Mouse (Mus musculus) limb, embryonic 13.5 days (tissue): Measurements from ENCODE around the gene Rasgrf1. TPM values are rescaled to one million over a fixed set of nuclear protein-coding genes. Genes with fewer than 3 reads are reported as not detected.
"Not testable (repeated sequence)": the region's sequence is repeated elsewhere in the genome, so short reads cannot be mapped to it uniquely, and the experiment has no call there.

Source experiments
- ATAC-seq: fragments of 200-750 bp; cut with Nextera tagmentation; 2 replicates; pipeline ENCODE4 v1.8.0; 2017; ENCODE audit warnings: low read depth, moderate number of reproducible peaks, moderate TSS enrichment; ENCODE audit not compliant: low FRiP score
- H3K27ac ChIP-seq: fragments of 300-500 bp; sonication (generic); 2 replicates; pipeline ENCODE4 v1.5.1; 2015; ENCODE audit warnings: inconsistent platforms, mild to moderate bottlenecking, moderate library complexity
- H3K27me3 ChIP-seq: fragments of 300-500 bp; sonication (generic); 2 replicates; pipeline ENCODE4 v1.6.1; 2015; ENCODE audit warnings: mild to moderate bottlenecking, inconsistent platforms
- H3K36me3 ChIP-seq: fragments of 300-500 bp; sonication (generic); 2 replicates; pipeline ENCODE4 v1.6.1; 2015; ENCODE audit warnings: inconsistent platforms, mild to moderate bottlenecking, moderate library complexity
- H3K4me1 ChIP-seq: fragments of 300-500 bp; sonication (generic); 2 replicates; pipeline ENCODE4 v1.6.1; 2015; ENCODE audit warnings: inconsistent platforms
- H3K4me2 ChIP-seq: fragments of 300-500 bp; sonication (generic); replicated peaks from 2 replicates; pipeline ENCODE4 v1.6.1; 2015; ENCODE audit warnings: inconsistent platforms, mild to moderate bottlenecking, moderate library complexity
- H3K4me3 ChIP-seq: fragments of 300-500 bp; sonication (generic); 2 replicates; pipeline ENCODE4 v1.5.1; 2015; ENCODE audit warnings: moderate library complexity, mild to moderate bottlenecking, inconsistent platforms
- H3K9ac ChIP-seq: fragments of 300-500 bp; sonication (generic); 2 replicates; pipeline ENCODE4 v1.6.1; 2015; ENCODE audit warnings: mild to moderate bottlenecking, inconsistent platforms
- H3K9me3 ChIP-seq: fragments of 300-500 bp; sonication (generic); 2 replicates; pipeline ENCODE4 v1.6.1; 2016; ENCODE audit warnings: inconsistent platforms
- WGBS: fragments of 180-500 bp; shearing (Covaris S2); methylation state at CpG from one replicate; pipeline ENCODE4 v1.1.7; 2015; 5-methylcytosine and 5-hydroxymethylcytosine counted together
- polyA plus RNA-seq: library from polyadenylated mRNA; unstranded; fragments of >200 nt; fragmentation: Nextera tagmentation; extraction: Ambion mirVana; gene quantifications from 2 replicates; pipeline ENCODE4 v1.2.1, GENCODE M21; 2015

The Rasgrf1 gene
- polyA plus RNA-seq, 1 experiment from 2014 or later, result 0.34 TPM

DNA sequence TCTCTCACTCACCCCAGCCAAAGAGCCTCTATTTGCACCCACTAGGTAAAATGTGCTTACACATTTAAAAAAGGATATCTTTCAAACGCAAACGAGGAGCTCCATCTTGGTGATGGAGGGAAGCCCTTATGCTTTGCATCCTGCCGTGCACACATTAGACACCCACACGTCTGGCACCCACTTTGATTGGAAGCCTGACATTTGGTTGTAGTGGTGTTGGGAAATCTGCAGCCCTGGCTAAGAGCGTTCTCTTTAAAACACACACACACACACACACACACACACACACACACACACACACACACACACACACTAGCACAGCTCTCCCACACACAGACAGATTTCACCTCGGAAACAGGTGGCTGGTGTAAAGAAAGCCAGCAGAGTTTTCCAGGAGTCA lies 111.2 kb downstream of the Rasgrf1 start:
- H3K27me3 ChIP-seq, result no peaks in the 10 kb centered on the region
- H3K36me3 ChIP-seq, result no peaks in the 10 kb centered on the region
- H3K4me2 ChIP-seq, result no peak overlapping the region
- H3K9ac ChIP-seq, result no peak overlapping the region
- no peaks in the 10 kb centered on the region for H3K4me1 ChIP-seq
- H3K4me3 ChIP-seq, result no peak overlapping the region
- H3K9me3 ChIP-seq, result no peaks in the 10 kb centered on the region
- ATAC-seq, result no peak
- 85% methylated on average over 6 of the region's 6 CpGs for WGBS
- no peak overlapping the region for H3K27ac ChIP-seq

DNA sequence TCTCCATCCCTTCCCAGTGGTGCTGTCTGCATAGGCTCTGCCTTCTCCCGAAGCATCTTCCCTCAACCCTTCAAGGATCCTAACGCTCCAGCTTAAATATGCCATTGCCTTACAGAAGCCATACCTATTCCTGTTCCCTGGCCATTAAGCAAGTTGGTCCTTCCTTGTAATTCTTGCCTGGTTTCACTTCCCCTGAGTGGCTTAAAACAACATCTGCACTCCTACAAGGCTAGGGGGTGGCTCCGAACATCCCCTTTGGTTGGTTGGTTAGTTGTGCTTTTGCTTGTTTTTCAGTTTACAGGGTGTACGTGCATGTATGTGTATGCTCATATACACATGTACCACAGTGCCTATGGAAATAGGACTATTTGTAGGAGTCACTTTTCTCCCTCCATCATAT lies 111.7 kb downstream of the Rasgrf1 start:
- Histone ChIP-seq H3K4me1 (no peaks in the 10 kb centered on the region), H3K27ac (no peak overlapping the region), H3K4me2 (no peak overlapping the region), H3K9me3 (no peaks in the 10 kb centered on the region), H3K27me3 (no peaks in the 10 kb centered on the region), H3K4me3 (no peak overlapping the region), H3K36me3 (no peaks in the 10 kb centered on the region), H3K9ac (no peak overlapping the region)
- WGBS, result 84% methylated on average over 4 of the region's 4 CpGs
- no peak for ATAC-seq

DNA sequence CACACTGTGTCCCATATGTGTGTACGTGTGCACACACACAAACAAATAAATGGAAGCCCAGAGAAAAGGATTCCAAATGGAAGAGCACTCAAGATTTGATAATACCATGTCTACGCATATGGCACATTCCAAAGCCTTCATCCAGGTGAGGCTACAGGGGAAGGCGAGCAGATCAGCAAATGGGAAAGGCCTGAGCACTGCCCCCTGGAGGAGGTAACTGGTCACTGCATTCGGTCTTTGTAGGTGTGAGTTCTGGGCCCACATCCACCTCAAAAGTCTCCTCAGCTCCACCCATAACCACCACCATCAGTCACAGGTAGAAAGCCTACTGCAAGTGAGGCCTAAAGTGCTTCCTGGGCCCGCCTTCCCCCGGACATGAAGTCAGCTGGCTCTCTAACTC lies 118.0 kb downstream of the Rasgrf1 start:
- H3K27ac ChIP-seq, result no peak overlapping the region
- no peaks in the 10 kb centered on the region for H3K27me3 ChIP-seq
- no peak overlapping the region for H3K4me3 ChIP-seq
- H3K4me2 ChIP-seq, result no peak overlapping the region
- no peaks in the 10 kb centered on the region for H3K36me3 ChIP-seq
- ATAC-seq, result no peak
- no peaks in the 10 kb centered on the region for H3K4me1 ChIP-seq
- 89% methylated on average over 6 of the region's 6 CpGs for WGBS
- no peak overlapping the region for H3K9ac ChIP-seq
- no peaks in the 10 kb centered on the region for H3K9me3 ChIP-seq

DNA sequence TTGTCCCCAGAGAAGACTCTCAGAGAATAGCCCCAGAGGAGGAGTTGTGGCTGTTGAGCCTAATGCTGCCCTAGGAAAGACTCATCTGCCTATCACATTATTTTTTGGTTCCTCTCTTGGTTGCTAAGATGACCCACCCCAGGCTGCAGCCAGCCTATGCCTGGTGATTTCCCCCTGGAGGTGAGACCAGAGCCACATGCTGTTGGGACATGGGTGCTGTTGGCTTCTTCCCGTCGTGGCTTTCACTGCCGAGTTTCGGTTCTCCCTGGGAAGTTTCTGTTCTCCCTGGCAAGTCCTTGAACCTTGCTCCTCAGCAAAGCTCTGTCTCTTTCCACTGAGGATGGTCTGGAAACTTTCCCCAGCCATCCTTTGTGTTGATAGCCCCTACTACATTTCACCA lies 124.2 kb downstream of the Rasgrf1 start:
- Histone ChIP-seq H3K4me3 (no peak overlapping the region), H3K4me2 (no peak overlapping the region), H3K4me1 (no peaks in the 10 kb centered on the region), H3K36me3 (no peaks in the 10 kb centered on the region), H3K27me3 (no peaks in the 10 kb centered on the region), H3K9ac (no peak overlapping the region), H3K27ac (no peak overlapping the region), H3K9me3 (no peaks in the 10 kb centered on the region)
- WGBS, result 82% methylated on average over 4 of the region's 4 CpGs
- ATAC-seq, result no peak

DNA sequence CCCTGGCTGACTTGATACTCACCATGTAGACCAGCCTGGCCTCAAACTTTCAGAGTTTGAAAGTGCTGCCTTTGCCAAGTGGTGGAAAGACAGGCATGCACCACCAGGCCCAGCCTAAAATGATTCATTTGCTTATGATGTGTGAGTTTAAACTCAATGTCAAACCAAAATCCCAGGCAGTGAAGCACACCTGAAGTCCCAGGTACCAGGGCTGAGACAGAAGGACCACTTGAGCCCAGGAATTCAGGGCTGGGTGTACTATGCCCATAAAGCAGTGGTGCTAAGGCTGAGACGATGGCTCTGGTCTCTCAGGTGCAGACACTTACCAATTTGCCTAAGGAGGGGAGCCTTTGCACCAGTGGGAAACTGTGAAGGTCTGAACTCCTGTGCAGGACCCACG lies 125.5 kb downstream of the Rasgrf1 start:
- 75% methylated on average over 2 of the region's 2 CpGs for WGBS

DNA sequence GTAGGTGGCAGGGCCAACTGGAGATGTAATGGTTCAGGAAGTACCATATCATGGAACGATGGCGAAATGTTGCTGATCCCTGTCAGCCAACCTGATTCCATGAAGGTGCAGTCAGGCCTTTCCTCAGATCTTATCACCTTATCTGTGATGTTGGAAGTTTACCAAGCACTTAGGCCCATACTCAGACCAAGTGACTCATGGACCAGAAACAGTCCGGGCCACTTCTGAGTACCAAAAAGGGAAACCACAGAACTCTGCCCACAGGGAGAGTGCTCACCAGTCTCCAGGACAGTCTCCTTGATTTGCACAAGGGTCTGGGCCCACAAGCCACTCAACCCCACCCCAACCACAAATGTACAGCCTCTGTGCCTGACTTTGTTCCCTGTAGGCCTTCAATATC lies 126.1 kb downstream of the Rasgrf1 start:
- Histone ChIP-seq H3K4me1 (no peaks in the 10 kb centered on the region), H3K9me3 (no peaks in the 10 kb centered on the region), H3K4me2 (no peak overlapping the region), H3K9ac (no peak overlapping the region), H3K27me3 (no peaks in the 10 kb centered on the region), H3K4me3 (no peak overlapping the region), H3K27ac (no peak overlapping the region), H3K36me3 (no peaks in the 10 kb centered on the region)
- 93% methylated on average over 3 of the region's 3 CpGs for WGBS
- ATAC-seq, result no peak

More for the DNA sequence above, 125.5 kb downstream of the Rasgrf1 start:
- no peak overlapping the region for H3K4me3 ChIP-seq
- no peaks in the 10 kb centered on the region for H3K9me3 ChIP-seq
- no peak overlapping the region for H3K27ac ChIP-seq
- no peak for ATAC-seq
- H3K27me3 ChIP-seq, result no peaks in the 10 kb centered on the region
- H3K4me2 ChIP-seq, result no peak overlapping the region
- H3K9ac ChIP-seq, result no peak overlapping the region
- H3K36me3 ChIP-seq, result no peaks in the 10 kb centered on the region
- H3K4me1 ChIP-seq, result no peaks in the 10 kb centered on the region

DNA sequence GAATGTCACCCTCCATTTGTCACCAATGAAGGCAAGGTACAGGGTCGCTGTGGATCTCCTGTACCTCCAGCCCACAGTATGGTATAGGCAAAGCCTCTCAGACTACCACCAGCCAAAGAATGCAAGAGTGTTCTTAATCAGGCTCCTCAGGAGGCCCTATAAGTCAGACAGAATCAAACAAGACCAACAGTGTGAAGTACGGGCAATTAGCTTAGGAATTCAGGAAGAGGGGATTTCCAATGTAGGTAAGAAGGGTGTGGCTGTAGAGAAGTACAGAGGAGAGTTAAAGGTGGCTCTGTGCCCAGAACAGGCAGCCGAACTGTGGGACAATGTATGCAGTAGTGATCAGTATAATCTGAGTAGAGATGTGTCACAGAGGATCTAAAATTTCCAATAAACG lies 126.6 kb downstream of the Rasgrf1 start:
- no peak for ATAC-seq
- H3K27me3 ChIP-seq, result no peaks in the 10 kb centered on the region
- no peak overlapping the region for H3K4me3 ChIP-seq
- H3K4me1 ChIP-seq, result no peaks in the 10 kb centered on the region
- H3K9ac ChIP-seq, result no peak overlapping the region
- no peaks in the 10 kb centered on the region for H3K36me3 ChIP-seq
- H3K9me3 ChIP-seq, result no peaks in the 10 kb centered on the region
- WGBS, result 67% methylated on average over 4 of the region's 4 CpGs
- H3K4me2 ChIP-seq, result no peak overlapping the region
- H3K27ac ChIP-seq, result no peak overlapping the region

DNA sequence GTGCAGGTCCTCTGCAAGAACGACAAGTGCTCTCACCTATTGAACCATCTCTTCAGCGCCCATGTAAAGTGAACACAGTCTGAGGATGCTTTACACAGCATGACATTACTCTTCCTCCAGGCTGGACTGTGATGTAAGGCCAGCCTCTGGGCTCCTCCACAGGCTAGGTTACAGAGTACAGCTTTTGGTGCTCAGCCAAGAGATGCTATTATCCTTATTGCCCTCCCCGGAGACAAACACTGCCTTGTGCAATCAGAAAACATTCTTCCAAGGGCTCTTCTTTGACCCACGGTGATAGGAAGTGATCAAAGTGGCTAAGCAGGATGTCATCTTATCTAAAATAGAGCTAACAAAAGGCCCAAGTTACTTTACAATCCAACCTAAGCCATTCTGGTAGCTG lies 128.8 kb downstream of the Rasgrf1 start:
- ATAC-seq, result no peak
- no peak overlapping the region for H3K27ac ChIP-seq

DNA sequence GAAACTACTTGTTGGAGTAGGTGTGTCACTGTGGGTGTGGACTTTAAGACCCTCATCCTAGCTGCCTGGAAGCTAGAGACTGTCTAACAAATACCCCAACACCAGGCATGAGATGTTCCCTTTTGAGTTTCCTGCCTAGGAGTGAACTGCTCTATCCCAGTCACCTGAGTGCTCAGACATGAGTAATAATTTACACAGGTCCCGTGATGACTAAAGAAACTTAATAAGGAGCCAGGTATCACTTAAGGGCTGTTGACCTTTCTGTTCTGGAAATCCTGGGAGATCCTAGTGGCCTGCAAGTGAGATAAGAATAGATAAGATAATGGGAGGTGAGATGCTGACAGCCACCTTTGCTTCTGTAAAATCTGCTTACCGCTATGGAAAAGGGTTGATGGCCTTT lies 131.2 kb downstream of the Rasgrf1 start:
- Histone ChIP-seq H3K27ac (no peak overlapping the region), H3K9ac (no peak overlapping the region), H3K4me3 (no peak overlapping the region), H3K27me3 (no peaks in the 10 kb centered on the region), H3K36me3 (no peaks in the 10 kb centered on the region), H3K4me2 (no peak overlapping the region), H3K4me1 (no peaks in the 10 kb centered on the region), H3K9me3 (peaks cover under 1% of the 10 kb centered on the region; the same call in 1 of the 2 replicates)
- WGBS, result 86% methylated on average over 2 of the region's 2 CpGs
- no peak for ATAC-seq

More for the DNA sequence above, 128.8 kb downstream of the Rasgrf1 start:
- no peaks in the 10 kb centered on the region for H3K4me1 ChIP-seq
- no peaks in the 10 kb centered on the region for H3K36me3 ChIP-seq
- H3K4me3 ChIP-seq, result no peak overlapping the region
- no peak overlapping the region for H3K4me2 ChIP-seq
- no peaks in the 10 kb centered on the region for H3K9me3 ChIP-seq
- H3K9ac ChIP-seq, result no peak overlapping the region
- WGBS, result 80% methylated on average over 4 of the region's 4 CpGs
- H3K27me3 ChIP-seq, result no peaks in the 10 kb centered on the region

DNA sequence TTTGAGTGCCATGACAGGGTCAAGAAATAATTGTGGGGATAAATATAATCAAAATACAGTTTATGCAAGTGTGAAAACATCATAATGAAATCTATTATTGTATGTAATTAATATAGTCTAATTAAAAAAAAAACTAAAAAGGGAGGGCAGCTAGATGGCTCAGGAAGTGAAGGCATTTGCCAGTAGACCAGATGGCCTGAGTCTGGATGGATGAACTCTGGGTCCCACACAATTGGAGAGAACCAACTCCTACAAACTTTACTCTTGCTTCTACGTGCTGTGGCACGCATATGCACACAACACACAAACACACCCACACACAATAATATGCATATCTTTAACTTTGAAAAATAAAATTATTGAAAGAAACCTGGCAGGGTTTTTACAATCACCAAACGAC lies 131.8 kb downstream of the Rasgrf1 start:
- Histone ChIP-seq H3K4me3 (no peak overlapping the region), H3K27ac (no peak overlapping the region), H3K27me3 (no peaks in the 10 kb centered on the region), H3K9me3 (peaks cover 5% of the 10 kb centered on the region), H3K36me3 (no peaks in the 10 kb centered on the region), H3K4me1 (no peaks in the 10 kb centered on the region), H3K4me2 (no peak overlapping the region), H3K9ac (no peak overlapping the region)
- 94% methylated on average over 3 of the region's 3 CpGs for WGBS
- no peak for ATAC-seq

DNA sequence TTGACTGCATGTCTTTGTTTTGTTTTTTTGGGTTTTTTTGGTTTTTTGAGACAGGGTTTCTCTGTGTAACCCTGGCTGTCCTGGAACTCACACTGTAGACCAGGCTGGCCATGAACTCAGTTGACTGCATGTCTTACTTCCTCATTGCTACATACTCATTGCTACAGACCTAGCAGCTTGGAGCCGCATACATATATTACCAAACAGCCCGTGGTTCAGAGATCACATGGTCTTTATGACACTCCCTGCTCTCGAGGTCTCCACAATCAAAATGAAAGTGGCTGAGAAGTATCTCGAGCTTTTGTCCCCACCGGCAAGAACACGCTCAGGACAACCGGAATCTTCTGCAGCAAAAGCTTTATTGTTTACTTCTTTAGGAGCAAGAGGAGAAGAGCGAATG lies 133.2 kb downstream of the Rasgrf1 start:
- H3K27ac ChIP-seq, H3K27me3 ChIP-seq, H3K4me1 ChIP-seq, H3K36me3 ChIP-seq, H3K9me3 ChIP-seq, H3K9ac ChIP-seq, ATAC-seq, H3K4me3 ChIP-seq, H3K4me2 ChIP-seq: not testable (repeated sequence)
- WGBS, result 93% methylated on average over 8 of the region's 8 CpGs

DNA sequence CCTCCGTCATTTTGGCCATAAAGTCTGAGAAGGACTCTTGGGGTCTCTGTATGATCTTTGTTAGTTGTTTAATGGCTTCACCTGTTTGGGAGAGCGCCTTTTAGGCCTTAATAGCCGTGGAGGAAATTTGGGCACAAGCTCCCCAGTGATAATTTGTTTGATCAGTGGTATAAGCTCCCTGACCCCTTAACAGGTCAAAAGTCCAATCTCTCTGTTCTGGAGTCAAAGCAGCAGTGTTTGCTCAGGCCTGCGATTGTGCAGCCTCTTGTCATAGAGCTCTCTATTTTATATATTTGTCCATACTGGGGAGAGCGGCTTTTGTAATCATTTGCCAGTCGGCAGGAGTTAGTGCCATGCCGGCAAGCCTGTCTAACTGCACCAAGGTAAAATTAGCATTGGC lies 135.5 kb downstream of the Rasgrf1 start:
- ATAC-seq, result no peak

DNA sequence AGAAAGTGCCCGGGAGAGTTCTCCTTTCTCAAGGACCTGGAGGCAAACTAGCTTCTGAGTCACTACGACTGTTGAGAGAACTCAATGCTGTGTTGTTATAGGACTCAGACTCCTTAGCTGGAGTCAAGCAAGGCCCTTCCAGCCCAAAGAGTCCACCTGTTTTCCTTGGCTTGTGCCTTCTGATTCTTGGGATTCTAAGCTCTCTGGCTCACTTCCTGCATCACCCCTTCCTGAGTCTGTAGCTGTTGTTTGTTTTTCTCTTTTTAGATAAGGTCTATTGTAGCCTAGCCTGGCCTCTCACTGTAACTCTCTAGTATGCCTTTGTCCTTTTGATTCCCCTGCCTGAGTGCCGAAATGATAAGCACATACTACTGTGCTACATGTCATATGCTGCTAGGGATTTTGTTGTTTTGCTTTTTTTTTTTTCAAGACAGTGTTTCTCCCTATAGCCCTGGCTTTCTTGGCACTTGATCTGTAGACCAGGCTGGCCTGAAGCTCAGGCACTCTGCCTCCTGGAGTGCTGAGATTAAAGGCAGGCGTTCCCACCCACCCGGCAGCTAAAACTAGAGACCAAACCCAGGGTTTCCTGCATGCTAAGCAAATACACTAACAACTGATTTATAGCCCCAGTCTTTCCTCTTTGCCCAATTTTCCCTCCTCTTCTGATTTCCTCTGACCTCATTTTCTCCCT lies 138.4 kb downstream of the Rasgrf1 start:
- no peak for ATAC-seq
- WGBS, result 48% methylated on average over 5 of the region's 5 CpGs
- Histone ChIP-seq H3K4me2 (no peak overlapping the region), H3K4me1 (no peaks in the 10 kb centered on the region), H3K9me3 (peaks cover 5% of the 10 kb centered on the region), H3K36me3 (no peaks in the 10 kb centered on the region), H3K27me3 (no peaks in the 10 kb centered on the region), H3K9ac (no peak overlapping the region), H3K4me3 (no peak overlapping the region), H3K27ac (no peak overlapping the region)

More for the DNA sequence above, 135.5 kb downstream of the Rasgrf1 start:
- no peaks in the 10 kb centered on the region for H3K27me3 ChIP-seq
- H3K4me3 ChIP-seq, result no peak overlapping the region
- H3K4me2 ChIP-seq, result no peak overlapping the region
- no peak overlapping the region for H3K9ac ChIP-seq
- no peak overlapping the region for H3K27ac ChIP-seq
- peaks cover 5% of the 10 kb centered on the region for H3K9me3 ChIP-seq
- H3K4me1 ChIP-seq, result no peaks in the 10 kb centered on the region
- 85% methylated on average over 7 of the region's 7 CpGs for WGBS
- H3K36me3 ChIP-seq, result no peaks in the 10 kb centered on the region
